Mouse (Mus musculus) brain, adult 2 months (tissue): Measurements from ENCODE around the gene Gm21858.
"Not testable (repeated sequence)": the region's sequence is repeated elsewhere in the genome, so short reads cannot be mapped to it uniquely, and the experiment has no call there.

Experiments
- DNase-seq: peaks from one replicate; pipeline ENCODE4 v3.0.0; 2011; ENCODE audit warnings: low read depth, low spot score

Gene Gm21858

DNA sequence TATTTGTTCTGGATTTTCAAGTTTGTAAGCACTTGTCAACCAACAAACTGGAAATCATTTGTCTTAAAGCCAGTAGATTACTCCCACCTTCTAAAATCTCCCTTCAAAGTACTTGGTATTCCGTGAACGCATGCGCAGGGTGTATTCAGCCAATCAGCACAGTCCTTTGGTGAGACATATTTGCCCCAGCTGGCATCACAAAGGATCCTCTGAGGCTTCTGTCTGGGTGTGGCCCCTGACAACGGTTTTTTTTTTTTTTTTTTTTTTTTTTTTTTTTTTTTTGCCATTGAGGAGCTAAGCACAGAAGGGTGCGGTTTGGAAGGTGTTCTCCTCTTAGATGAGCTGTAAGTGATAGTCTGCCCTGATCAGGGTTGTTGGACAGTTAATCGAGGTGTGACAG lies at the start of gene Gm21858:
Gene Gm21858, plus strand, starts transcription at position 301 of the 400 bp plus-strand sequence.
- DNase-seq, result not testable (repeated sequence)
